Mouse (Mus musculus) heart, adult 11 months (tissue): ENCODE measurements around the gene Picalm.

Experiments used
- DNase-seq: peaks from one replicate; pipeline ENCODE4 v3.0.0; 2022

The Picalm gene

DNA sequence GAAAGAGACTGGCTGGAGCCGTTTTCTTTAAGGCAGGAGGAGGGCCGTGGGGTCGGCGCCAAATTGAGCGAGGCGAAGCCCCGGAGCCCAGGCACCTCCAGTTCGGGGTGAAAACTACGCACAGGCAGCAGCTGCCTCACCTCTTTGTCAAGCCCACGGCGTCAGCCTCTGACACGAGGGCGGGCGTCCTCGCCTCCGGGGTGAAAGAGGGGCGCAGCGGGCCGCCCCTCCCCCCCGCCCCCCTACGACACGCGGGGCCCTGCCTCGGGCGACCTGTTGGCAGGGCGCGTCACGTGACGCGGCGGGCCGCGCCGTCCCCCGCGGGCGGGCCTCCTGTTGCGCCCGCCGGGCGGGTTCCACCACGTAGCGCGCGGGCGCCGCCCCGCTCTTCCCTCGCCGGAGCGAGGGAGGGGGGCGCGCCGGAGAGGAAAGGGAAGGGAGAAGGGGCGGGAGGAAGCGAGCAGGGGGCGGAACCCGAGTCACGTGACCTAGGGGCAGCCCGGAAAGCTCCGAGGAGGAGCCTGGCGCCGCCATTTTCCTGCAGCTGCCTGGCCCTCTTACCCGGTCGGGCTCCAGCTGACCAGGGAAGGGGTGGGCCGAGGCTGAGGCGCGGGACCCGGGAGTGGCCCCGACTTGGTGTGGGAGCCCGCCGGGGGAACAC lies at the start of gene Picalm:
Gene Picalm (plus strand): TSS at position 482 of the 661 bp plus-strand sequence.
- peak; percentile 100 for DNase-seq

GRCm38 (mm10) chr7:90083799-90084198 lies 46.2 kb upstream of the Picalm start:
- peak; percentile 93 for DNase-seq

DNA sequence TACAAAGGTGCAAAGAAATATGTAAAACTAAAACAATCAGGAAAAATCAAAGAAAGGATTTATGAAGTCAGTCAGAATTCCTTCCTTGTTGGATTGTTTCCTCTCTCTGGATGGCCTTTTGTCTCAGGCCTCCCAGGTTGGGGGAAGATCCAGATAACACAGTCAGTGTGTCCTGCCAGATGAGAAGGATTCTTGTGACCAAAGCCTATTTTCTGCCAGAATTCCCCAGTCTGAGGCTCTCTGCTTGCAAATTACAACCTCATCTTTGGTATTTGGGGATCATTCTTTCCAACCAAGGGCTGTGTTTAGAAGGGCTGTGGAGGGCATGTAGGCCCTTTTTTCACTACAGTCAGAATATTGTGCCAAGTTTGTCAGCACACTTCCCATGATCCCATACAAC lies 45.5 kb upstream of the Picalm start:
- DNase-seq, result peak; percentile 91

DNA sequence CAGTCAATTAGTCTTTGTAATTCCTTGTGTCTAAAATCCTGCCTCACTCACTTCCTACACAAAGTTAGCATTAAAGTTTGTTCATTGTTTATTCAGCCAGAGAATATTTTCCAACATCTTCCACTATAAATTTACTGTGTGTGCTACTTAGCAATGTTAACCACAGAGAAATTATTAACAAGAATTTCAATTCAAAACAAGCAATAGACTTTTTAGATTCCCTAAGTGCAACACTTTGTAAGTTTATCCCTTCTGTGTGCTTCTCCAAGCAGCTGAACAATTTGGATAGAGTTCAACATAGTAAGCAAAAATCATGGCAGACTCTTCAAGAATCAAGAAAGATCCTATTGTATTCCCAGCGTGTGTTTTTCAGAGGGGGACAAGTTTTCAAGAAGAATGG lies 44.3 kb upstream of the Picalm start:
- no peak for DNase-seq

- no peak for DNase-seq
These were observed 43.2 kb upstream of the Picalm start for GRCm38 (mm10) chr7:90086821-90087220.

- DNase-seq, result peak; percentile 92
These were observed 39.0 kb upstream of the Picalm start for GRCm38 (mm10) chr7:90090996-90091395.

DNA sequence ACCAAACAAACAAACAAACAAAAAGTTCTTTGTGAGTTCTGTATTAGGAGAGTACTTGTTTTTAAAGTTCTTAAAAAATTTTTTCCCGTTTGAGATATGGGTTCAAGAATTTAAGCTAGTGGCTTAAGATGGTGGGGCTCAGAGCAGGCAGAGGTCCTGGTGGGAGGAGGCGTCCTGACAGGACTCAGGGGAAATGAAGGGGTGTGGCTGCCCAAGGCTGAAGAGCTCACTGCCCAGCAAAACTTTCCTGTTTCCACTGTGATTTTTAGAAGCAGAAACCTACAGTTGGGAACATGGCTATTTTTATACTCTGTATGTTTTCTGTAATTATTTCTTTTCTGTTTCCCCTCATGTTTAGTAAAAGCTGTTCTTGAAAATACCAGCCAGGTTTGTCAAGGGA lies 38.3 kb upstream of the Picalm start:
- DNase-seq, result peak; percentile 95

- no peak for DNase-seq
These were observed 37.3 kb upstream of the Picalm start for GRCm38 (mm10) chr7:90092452-90093450.

DNA sequence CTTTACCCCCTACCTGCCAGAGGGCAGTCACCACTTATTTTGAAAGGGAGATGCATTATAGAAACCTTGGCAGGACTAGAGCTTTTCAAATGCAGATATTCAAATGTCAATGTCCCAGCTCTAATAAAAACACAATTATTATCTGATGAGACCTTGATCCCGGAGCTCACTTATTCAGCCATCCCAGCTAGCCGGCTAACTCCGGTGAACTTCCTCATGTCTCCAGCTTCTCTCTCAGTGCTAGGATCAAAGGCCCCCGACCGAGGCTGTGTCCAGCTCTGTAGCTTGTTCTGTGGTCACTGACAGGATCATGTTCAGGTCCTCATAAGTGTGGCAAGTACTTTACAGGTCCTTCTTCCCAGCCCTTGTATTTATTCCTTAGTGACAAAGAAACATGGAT lies 34.9 kb upstream of the Picalm start:
- DNase-seq, result no peak

DNA sequence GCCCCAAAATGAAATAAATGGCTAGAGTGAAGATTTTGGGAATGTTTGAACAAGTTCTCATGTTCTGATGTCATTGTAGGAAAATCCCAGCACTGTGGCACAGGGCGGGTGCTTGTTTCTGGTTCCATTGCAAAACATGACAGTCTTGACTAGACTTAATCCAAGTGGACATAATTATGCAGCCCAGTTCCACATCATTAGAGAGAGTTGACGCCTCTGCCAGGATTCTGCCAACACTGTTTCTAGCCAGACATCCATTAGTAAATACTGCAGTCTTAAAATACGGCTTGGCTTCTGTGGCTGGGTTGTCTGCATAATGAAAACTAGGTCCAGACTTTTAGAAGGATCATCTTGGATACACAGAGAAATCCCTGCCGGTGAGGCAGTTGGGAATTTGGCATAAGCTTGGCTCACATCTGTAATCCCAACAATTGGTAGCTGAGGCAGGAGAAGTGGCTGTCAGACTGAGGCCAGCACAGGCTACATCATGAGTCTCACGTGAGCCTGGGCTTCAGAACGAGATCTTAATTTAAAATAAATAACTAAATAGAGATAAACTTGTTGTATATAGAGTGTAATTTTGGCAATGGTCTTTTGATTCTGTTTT lies 34.1 kb upstream of the Picalm start:
- DNase-seq, result no peak

GRCm38 (mm10) chr7:90096609-90097008 lies 33.4 kb upstream of the Picalm start:
- no peak for DNase-seq

DNA sequence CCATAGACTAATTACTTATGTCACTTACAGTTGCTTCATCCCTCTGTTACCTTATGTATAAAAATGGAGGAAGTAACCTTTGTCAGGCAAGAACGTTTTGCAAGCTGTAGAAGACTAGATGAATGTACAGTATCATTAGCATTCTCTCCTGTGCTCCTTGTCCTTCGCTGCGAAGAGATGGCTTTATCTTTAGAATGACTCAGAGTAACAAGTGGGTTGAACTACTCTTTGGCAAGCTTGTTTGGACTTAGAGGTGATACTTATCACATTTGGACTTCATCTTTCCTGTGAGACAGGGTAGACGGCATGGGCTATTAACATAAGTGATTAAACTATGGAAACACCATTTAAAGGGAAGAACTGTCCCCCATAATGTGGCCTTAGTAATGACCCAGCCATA lies 31.8 kb upstream of the Picalm start:
- DNase-seq, result no peak

- DNase-seq, result no peak
These were observed 30.8 kb upstream of the Picalm start for GRCm38 (mm10) chr7:90099248-90099647.

GRCm38 (mm10) chr7:90100614-90101160 lies 29.3 kb upstream of the Picalm start:
- DNase-seq, result no peak

GRCm38 (mm10) chr7:90116100-90116499 lies 13.9 kb upstream of the Picalm start:
- DNase-seq, result peak; percentile 55

DNA sequence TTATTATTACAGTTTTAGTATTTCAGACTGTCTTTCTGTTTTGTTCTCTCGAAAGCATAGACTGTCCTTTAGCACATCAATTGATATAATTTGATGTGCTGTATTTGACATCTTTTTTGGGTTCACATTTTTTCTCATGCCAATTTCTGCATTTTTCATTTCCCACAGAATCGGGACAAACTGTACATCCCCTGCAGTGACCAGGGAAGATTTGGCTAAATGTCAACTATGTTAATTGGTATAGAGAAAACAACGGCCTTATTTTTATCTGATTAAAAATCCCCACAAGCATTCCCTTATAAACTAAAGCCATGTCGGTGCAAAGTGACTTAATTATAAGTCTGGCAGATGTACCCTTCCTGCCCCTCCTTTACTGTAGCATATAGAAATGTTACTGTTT lies 9.9 kb upstream of the Picalm start:
- no peak for DNase-seq

DNA sequence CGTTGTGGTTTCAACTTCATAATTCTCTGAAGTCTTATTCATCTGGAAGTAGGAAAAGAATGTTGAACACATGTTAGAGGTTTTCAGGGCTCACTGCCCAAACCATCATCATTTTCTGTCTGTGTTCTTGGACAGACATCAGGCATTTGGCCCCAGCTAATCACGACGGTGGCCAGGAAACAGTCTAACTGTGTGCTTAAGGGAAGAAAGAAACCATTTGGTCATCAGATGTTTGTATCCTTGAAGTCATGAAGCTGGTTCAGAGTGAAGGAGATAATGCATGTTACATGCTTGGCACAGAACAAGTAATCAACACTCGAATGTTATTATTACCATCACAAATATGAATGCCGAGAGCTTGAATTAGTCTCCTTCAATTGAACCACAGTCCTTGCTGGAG lies 5.0 kb upstream of the Picalm start:
- peak; percentile 97 for DNase-seq

- no peak for DNase-seq
These were observed 1.3 kb upstream of the Picalm start for GRCm38 (mm10) chr7:90128631-90129200.

DNA sequence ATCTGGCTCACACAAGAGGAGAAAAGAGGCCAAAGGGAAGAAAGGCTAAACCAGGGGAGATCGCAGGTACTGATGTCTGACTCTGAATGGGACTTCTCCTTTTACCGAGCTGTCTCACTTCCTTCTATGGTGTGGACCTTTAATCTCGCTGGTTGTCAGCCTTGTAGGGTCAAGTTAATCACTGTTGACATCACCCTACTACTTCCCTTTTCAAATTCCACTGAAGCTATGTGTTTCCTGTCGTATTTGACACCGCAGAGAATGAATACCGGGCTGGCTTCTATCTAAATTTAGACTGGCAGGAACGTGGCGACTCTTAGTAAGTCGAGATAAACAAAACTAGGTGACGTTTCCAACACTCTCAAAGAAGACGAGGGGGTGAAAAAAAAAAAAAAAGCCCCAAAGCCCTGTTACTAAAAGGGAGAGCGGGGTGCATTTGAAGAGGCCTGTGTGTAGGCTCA lies 712 bp upstream of the Picalm start:
- DNase-seq, result peak; percentile 98

GRCm38 (mm10) chr7:90130501-90131375 lies 725 bp downstream of the Picalm start:
- peak; percentile 96 for DNase-seq

DNA sequence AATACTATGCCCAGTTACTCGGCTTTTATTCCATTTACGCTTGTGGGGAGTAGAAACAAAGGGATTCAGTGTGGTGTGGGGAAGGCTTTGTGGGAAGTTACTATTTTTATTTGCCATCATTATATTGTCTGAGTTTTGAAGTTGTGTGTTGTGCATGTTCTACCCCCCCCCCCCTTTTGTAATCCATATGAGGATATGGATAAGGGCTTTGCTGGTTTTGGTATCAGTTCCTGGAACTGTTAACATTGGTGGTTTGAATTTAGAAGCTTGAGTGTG lies 1.3 kb downstream of the Picalm start:
- no peak for DNase-seq

DNA sequence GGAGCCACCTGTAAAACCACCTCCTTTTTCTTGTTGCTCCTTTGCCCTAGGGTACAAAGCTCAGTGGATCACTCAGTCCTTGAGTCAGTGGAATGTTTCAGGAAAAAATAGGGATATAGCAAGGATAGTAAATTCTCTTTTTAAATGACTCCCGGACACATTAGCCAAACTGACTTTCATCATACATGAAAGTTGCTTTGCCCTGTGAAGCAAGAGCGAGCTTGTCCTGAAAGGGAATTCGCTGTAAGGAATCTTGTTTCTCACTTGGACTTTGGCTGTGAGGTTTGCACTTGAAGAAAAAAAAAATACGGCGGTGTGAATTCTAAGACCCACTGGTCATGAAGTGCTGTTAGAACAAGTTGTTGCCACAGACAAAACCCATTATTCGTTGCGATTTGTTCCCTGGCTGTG lies 1.8 kb downstream of the Picalm start:
- peak; percentile 90 for DNase-seq
